Mouse (Mus musculus) erythroblast, embryonic 14.5 days (primary cell): ENCODE data around the gene Spaca9.

Source experiments
- GATA1 ChIP-seq: IDR thresholded peaks from 2 replicates; pipeline ENCODE4 v1.6.1; 2012; ENCODE audit warnings: low read length, inconsistent platforms, mixed read lengths
- TAL1 ChIP-seq: IDR thresholded peaks from 3 replicates; pipeline ENCODE4 v1.6.1; 2012; ENCODE audit warnings: low read length, inconsistent platforms, mixed read lengths

DNA sequence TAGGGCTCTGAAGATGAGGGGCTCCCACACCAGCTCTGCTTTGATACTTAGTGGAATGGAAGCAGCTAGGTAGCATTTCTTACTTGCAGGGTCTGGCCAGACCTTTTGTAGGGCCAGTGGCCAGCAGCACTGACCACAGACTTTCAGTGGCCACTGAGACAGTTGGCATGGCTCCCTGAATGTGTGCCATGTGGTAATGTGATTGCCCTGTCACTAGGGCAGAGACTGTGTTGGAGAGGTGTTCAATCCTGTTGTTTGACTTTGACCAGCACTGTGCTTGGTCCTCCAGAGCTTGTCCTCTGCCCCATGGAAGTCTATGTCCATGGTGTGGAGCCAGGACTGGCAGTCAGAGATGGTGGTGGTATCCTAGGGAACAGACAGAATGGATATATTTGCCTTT, 49.0 kb downstream of the Spaca9 start:
- no peak for TF ChIP-seq GATA1
- TF ChIP-seq TAL1: no peak
